Mouse (Mus musculus): ENCODE measurements around the gene 1500011B03Rik.
"Not testable (repeated sequence)": the region's sequence is repeated elsewhere in the genome, so short reads cannot be mapped to it uniquely, and the experiment has no call there.

1500011B03Rik gene

GRCm38 (mm10) chr5:114822796-114823688, at the start of gene 1500011B03Rik:
Gene 1500011B03Rik, minus strand, starts transcription at chr5:114823468.
- in situ Hi-C loops (cut with MboI; ENCODE audit: low sequenced_read_pairs): no loop called here

GRCm38 (mm10) chr5:114865279-114865678, 42.0 kb upstream of the 1500011B03Rik start:
- in situ Hi-C loops (cut with MboI; ENCODE audit: low sequenced_read_pairs): no loop called here

DNA sequence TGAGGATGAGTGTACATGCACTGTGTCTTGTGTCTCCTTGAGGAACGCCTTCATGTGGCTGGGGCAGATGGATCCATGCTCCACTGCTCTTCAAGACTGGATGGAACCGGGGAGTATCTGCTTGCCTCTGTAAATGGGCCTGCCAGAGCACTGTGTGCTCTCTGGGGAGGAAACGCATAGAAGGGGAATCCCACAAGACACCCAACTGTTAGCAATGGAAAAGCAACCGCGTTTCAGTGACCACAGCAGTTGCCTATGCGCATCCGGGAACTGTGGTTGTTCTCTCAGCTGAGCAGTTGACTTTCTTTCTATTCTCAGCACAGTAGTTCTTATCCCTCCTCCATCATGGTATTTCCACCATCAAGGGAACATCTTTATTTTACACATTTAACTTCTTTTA, 41.5 kb upstream of the 1500011B03Rik start:
- in situ Hi-C loops (cut with MboI; ENCODE audit: low sequenced_read_pairs): no loop called here

GRCm38 (mm10) chr5:114861730-114862129, 38.5 kb upstream of the 1500011B03Rik start:
- in situ Hi-C loops (cut with MboI; ENCODE audit: low sequenced_read_pairs): no loop called here

DNA sequence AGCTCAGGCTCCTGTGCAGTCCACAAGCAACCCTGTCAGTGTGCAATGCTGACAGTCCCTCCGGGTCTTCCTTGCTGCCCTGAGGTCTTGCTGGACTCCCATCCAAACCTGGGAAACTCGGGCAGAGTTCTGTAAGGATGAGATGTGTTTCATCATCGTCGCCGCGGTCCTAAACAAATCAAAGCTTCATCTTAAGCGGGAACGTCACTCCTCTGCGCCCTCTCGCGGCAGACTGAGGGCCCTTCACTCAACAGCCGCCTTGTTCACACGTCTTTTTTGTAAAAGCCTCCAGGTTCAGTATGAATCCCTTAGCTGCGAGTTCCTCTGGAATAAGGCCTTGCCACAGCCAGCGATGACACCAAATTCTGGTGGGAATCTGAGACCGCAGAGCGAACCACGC, 36.0 kb upstream of the 1500011B03Rik start:
- in situ Hi-C loops (cut with MboI; ENCODE audit: low sequenced_read_pairs): no loop called here

- in situ Hi-C loops (cut with MboI; ENCODE audit: low sequenced_read_pairs): no loop called here
These were observed 35.3 kb upstream of the 1500011B03Rik start, which contains the start of gene Gm9936 for GRCm38 (mm10) chr5:114858582-114858981. Gene Gm9936, minus strand, starts transcription at chr5:114858682.

GRCm38 (mm10) chr5:114853364-114853763, 30.1 kb upstream of the 1500011B03Rik start, which contains the start of gene 4930519G04Rik:
Gene 4930519G04Rik, plus strand, starts transcription at chr5:114853664.
- in situ Hi-C loops (cut with MboI; ENCODE audit: low sequenced_read_pairs): not testable (repeated sequence)

DNA sequence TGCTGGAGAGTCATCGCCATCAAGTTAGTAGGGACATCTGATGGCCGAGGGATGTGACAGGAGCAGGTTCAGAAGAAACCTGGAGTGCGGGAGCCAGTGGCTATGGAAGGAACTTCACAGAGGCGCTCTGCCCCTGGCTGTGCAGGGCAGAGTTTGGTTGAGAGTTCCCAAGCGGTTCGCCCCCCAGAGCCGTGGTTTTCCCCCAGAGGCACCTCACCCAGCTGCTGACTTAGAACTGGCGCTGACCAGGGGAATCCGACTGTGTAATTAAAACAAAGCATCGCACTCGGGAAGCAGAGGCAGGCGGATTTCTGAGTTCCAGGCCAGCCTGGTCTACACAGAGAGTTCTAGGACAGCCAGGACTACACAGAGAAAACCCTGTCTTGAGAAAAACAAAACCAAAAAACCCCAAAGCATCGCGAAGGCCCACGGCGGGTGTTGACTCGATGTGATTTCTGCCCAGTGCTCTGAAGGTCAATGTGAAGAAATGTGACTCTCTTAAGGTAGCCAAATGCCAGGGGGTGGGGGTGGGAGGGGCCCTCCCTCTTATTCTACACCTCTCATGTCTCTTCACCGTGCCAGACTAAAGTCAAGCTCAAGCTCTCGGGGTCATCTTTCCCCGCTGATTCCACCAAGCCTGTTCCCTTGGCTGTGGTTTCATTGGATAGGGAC, 28.4 kb upstream of the 1500011B03Rik start:
- in situ Hi-C loops (cut with MboI; ENCODE audit: low sequenced_read_pairs): no loop called here

DNA sequence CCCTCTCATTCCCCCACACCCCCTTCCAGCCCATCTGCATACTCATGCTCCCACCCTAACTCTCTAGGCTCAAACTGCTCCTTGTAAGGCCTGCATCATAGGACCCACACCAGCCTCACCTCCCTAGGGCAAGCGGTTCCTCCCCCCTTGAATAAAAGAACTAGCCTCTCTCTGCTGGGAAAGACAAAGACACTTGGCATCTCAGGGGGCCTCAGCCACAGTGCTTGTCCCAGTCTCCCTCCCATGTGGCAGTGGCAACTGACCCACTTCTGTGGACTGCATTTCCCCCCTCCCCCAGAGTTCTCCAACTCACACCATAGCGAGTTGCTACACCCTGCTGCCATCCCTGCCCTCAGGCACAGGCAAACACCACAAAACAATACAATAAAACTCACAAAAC, 21.1 kb upstream of the 1500011B03Rik start:
- in situ Hi-C loops (cut with MboI; ENCODE audit: low sequenced_read_pairs): not testable (repeated sequence)

DNA sequence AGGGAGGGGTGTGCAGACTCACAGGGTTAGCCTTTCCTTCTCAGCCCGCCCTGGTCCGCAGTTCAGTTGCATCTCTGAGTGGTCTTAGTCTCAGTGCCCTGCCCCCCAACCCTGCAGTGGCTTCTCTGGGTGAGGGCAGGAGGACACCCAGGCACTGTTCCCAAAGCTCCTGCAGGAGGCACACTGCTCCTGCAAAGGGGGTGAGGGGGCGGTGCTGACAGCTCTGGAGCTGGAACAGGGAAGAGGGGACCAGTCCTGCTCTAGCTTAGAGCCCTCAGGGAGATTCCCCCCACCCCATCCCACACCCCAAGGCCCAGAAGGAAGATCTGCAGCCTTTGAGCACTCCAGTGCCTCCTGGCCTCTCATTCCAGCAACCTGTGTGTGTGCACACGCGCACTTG, 19.4 kb upstream of the 1500011B03Rik start:
- in situ Hi-C loops (cut with MboI; ENCODE audit: low sequenced_read_pairs): no loop called here

GRCm38 (mm10) chr5:114842155-114842554, 18.9 kb upstream of the 1500011B03Rik start:
- in situ Hi-C loops (cut with MboI; ENCODE audit: low sequenced_read_pairs): not testable (repeated sequence)

DNA sequence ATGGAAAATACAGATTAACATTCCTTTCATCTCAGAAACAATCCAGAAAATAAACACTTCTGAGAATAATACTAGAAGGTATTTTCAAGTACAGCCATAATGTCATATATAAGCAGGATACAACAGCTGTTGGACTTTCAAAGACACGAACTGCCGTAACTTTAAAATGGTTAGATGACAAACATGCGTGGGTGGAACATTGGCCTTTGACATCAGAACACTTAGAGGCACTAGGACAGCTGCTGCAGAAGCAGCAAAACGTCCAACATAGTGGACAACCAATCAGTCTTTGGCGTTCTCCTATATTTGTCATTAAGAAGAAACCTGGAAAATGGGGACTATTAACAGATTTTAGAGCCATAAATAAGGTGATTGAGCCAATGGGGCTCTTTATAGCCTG, 17.2 kb upstream of the 1500011B03Rik start:
- in situ Hi-C loops (cut with MboI; ENCODE audit: low sequenced_read_pairs): not testable (repeated sequence)

- in situ Hi-C loops (cut with MboI; ENCODE audit: low sequenced_read_pairs): no loop called here
These were observed 13.6 kb upstream of the 1500011B03Rik start for GRCm38 (mm10) chr5:114836886-114837285.

DNA sequence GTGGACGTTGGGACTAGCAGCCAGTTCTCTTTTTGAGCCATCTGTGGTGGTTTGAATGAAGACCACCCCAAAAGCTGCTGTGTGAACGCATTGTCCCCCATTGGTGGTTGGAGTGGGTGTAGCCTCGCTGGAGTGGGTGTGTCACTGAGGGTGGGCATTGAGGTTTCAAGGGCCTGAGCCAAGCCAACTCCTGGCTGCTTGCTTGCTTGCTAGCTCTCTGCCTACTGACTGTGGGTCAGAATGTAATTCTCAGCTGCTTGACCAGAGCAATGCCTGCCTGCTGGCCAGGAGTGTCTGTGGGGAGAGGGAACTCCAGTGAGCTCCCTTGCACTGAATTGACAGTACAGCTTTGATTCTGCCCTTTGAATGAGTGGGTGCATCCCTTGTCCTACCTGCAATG, 6.5 kb upstream of the 1500011B03Rik start:
- in situ Hi-C loops (cut with MboI; ENCODE audit: low sequenced_read_pairs): no loop called here

DNA sequence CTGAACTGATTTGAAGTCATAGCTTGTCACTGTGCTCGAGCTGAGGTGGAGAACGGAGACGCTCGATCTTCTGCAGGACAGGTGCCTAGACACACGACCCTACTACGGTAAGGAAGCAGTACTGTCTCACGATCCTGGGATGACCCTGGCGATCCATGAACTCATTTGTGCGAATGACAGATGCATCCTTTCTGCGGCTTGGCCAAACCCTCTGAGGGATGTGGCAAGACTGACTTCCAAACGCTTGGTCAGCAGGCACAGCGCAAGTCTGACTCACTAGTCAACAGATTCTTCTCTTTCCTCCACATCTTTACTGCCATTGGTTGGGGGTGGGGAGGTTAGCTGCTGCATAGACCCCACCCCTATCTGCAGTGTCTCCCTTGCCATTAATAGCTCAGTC, 4.2 kb upstream of the 1500011B03Rik start:
- in situ Hi-C loops (cut with MboI; ENCODE audit: low sequenced_read_pairs): no loop called here

- in situ Hi-C loops (cut with MboI; ENCODE audit: low sequenced_read_pairs): no loop called here
These were observed 2.9 kb upstream of the 1500011B03Rik start for GRCm38 (mm10) chr5:114825978-114826691.

DNA sequence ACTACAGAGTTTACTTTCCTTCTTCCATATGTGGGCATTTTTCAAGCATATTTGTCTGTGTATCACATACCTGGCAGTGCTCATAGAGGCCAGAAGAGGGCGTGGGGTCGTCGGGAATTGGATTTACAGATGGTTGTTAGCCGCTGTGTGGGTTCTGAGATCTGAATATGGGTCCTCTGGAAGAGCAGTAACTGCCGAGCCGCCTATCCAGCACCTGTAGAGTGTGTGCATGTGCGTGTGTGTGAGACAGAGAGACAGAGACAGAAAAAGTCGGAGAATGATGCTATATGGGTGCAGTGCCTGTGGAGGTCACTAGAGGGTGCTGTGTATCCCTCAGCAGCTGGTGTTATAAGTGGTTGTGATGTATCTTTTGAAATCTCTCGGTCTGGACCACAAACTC, 929 bp upstream of the 1500011B03Rik start:
- in situ Hi-C loops (cut with MboI; ENCODE audit: low sequenced_read_pairs): no loop called here

DNA sequence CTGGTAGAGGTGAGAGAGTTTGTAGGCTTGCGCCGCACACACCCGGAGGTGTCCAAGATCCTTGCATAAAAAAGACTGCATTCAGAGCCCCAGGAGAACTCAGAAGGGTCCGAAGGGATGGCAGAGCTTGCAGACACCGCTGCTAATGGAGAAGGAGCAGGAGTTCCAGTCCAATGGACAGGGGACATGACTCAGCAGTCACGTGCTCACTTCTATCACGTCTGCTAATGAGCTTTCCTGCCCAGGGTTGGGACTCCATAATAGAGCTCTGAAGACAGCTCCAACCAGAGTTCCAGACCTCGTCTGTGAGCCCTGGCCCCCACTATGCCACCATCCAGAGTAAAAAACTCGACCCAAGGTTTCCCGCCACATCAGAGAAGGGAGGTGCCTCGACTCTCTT, 5.1 kb downstream of the 1500011B03Rik start:
- in situ Hi-C loops (cut with MboI; ENCODE audit: low sequenced_read_pairs): no loop called here

DNA sequence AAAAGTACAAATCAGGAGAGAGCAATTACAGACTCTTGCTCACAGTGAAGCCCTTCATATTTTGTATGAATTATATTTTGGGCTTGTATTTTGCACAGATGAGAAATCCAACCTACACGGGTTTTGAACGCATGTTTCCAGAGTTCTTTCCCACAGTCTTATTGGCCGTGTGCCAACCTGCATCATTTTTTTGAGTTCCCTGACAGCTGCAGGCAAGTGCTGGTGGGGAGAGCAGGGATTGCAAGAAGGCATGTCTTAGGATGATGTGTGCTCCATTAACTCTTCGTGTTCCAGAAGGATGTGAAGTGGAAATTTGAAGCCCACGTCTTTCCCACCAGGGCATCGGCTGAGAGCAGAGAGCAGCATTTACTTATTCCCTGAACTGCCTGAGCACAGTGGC, 6.7 kb downstream of the 1500011B03Rik start:
- in situ Hi-C loops (cut with MboI; ENCODE audit: low sequenced_read_pairs): no loop called here

- in situ Hi-C loops (cut with MboI; ENCODE audit: low sequenced_read_pairs): no loop called here
These were observed 9.6 kb downstream of the 1500011B03Rik start for GRCm38 (mm10) chr5:114813525-114814181.

DNA sequence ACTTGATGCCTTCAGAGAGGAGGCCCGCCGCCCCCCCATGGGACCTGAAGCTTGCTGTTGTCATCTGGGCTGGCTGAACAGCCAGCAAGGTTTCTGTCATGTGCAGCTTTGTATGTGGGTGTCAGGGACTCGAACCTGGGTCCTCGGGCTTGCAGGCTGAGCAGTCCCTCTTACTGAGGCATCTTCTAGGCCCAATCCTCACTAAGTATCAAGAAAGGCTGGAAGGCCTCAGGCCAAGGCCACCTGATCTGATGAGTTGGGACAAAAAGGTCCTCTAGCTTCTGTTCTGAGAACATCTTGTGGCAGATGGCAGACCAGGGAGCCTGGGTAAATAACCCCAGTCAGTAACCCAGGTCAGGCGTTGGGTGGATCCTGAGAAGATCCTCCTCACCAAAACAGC, 13.4 kb downstream of the 1500011B03Rik start:
- in situ Hi-C loops (cut with MboI; ENCODE audit: low sequenced_read_pairs): no loop called here
